Mouse (Mus musculus) limb, embryonic 14.5 days (tissue): Measurements from ENCODE around the gene Gnaz. TPM values are rescaled to one million over a fixed set of nuclear protein-coding genes. Genes with fewer than 3 reads are reported as not detected.

Experiments used
- ATAC-seq: fragments of 200-750 bp; cut with Nextera tagmentation; 2 replicates; pipeline ENCODE4 v1.8.0; 2017; ENCODE audit warnings: low read depth, moderate number of reproducible peaks, moderate TSS enrichment; ENCODE audit not compliant: low FRiP score
- DNase-seq: peaks from one replicate; pipeline ENCODE4 v3.0.0-alpha.2; 2015; ENCODE audit warnings: low spot score
- H3K27ac ChIP-seq: fragments of 300-500 bp; sonication (generic); replicated peaks from 2 replicates; pipeline ENCODE4 v1.5.1; 2014; ENCODE audit warnings: low read depth, mild to moderate bottlenecking, low read length, moderate library complexity, mixed read lengths
- H3K27me3 ChIP-seq: fragments of 300-500 bp; sonication (generic); 2 replicates; pipeline ENCODE4 v1.6.1; 2014; ENCODE audit warnings: low read length, mixed read lengths; ENCODE audit not compliant: control insufficient read depth, insufficient read depth
- H3K36me3 ChIP-seq: fragments of 300-500 bp; sonication (generic); 2 replicates; pipeline ENCODE4 v1.6.1; 2014; ENCODE audit warnings: mild to moderate bottlenecking, low read length, moderate library complexity, mixed read lengths; ENCODE audit not compliant: control insufficient read depth, insufficient read depth
- H3K4me1 ChIP-seq: fragments of 300-500 bp; sonication (generic); 2 replicates; pipeline ENCODE4 v1.6.1; 2014; ENCODE audit warnings: antibody characterized with exemption, low read length, mixed read lengths; ENCODE audit not compliant: control insufficient read depth, insufficient read depth
- H3K4me2 ChIP-seq: fragments of 300-500 bp; sonication (generic); replicated peaks from 2 replicates; pipeline ENCODE4 v1.6.1; 2014; ENCODE audit warnings: low read depth, mild to moderate bottlenecking, low read length, moderate library complexity; ENCODE audit not compliant: severe bottlenecking
- H3K4me3 ChIP-seq: fragments of 300-500 bp; sonication (generic); replicated peaks from 2 replicates; pipeline ENCODE4 v1.5.1; 2014; ENCODE audit warnings: low read length
- H3K9ac ChIP-seq: fragments of 300-500 bp; sonication (generic); 2 replicates; pipeline ENCODE4 v1.6.1; 2014; ENCODE audit warnings: mild to moderate bottlenecking, low read depth, low read length, moderate library complexity; ENCODE audit not compliant: severe bottlenecking
- H3K9me3 ChIP-seq: fragments of 300-500 bp; sonication (generic); 2 replicates; pipeline ENCODE4 v1.6.1; 2016; ENCODE audit warnings: low read length; ENCODE audit not compliant: control insufficient read depth
- POLR2A ChIP-seq: fragments of 200-500 bp; IDR thresholded peaks from 2 replicates; pipeline ENCODE4 v1.8.0; 2012; ENCODE audit warnings: inconsistent platforms, mild to moderate bottlenecking, moderate library complexity, borderline replicate concordance; ENCODE audit not compliant: insufficient read depth, insufficient read length; ENCODE audit errors: extremely low read depth
- WGBS: fragments of 180-500 bp; shearing (Covaris S2); extraction: QIAGEN DNeasy Blood & Tissue Kit; methylation state at CpG from one replicate; pipeline ENCODE4 v1.1.7; 2014; 5-methylcytosine and 5-hydroxymethylcytosine counted together
- polyA plus RNA-seq, 2 experiments: library from polyadenylated mRNA; depleted of rRNA in 1 of 2; stranded (reverse) in 1 of 2; unstranded in 1 of 2; fragments of >200 nt; fragmentation: Nextera tagmentation in 1 of 2; extraction: Ambion mirVana in 1 of 2; gene quantifications; 2 replicates each; pipeline versions ENCODE4 v1.2.1 to v1.2.3; 2012 to 2014

Gene Gnaz
- polyA plus RNA-seq, 2 experiments: 2.1 to 2.9 TPM

DNA sequence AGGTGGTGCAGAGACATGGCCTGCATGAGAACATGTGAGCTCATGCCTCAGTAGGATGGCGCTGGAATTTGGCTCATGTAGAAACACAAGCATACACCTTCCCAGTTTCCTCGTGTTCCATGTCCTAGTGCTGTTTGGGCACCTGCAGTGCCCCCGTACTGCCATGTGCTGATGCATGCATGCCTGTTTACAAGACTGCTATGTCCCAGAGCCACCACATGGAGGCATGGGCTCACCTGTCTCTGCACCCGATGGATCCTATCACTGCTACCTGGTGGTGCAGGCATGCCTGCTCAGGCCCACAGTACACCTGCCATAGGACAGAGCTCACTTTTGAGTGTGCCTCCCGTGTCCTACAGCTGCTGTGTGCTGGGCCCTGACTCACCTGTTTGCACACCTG lies 28.6 kb upstream of the Gnaz start:
- ATAC-seq (no peak), DNase-seq (no peak)
- H3K4me3 ChIP-seq: no peak overlapping the region
- H3K27ac ChIP-seq: no peak overlapping the region
- H3K36me3 ChIP-seq: no peaks in the 10 kb centered on the region
- no peaks in the 10 kb centered on the region for H3K9me3 ChIP-seq
- WGBS: 57% methylated on average over 5 of the region's 5 CpGs
- TF ChIP-seq POLR2A: no peak
- no peaks in the 10 kb centered on the region for H3K27me3 ChIP-seq
- no peak overlapping the region for H3K4me2 ChIP-seq
- no peak overlapping the region for H3K9ac ChIP-seq
- no peaks in the 10 kb centered on the region for H3K4me1 ChIP-seq

DNA sequence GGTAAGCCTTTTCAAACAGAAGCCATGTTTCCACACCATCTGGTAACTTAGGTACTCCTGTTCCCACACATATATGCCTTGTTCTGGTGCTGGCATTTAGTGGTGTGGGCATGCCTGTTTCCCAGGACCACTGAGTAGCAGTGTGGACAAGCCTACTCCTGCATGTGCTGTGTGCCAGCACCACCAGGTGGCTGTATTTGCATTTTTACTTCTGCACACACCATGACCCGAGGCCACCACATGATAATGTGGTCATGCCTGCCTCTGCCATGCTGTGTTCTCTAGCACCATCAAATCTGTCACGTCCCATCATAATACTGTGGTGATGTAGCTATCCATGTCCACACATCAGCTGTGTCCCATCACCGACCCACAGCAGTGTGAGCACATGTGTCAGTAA lies 27.7 kb upstream of the Gnaz start:
- Histone ChIP-seq H3K27ac (no peak overlapping the region), H3K27me3 (no peaks in the 10 kb centered on the region), H3K9ac (no peak overlapping the region), H3K4me2 (no peak overlapping the region), H3K9me3 (no peaks in the 10 kb centered on the region), H3K4me1 (no peaks in the 10 kb centered on the region), H3K36me3 (no peaks in the 10 kb centered on the region), H3K4me3 (no peak overlapping the region)
- no peak for ATAC-seq
- WGBS: 59% methylated on average over 3 of the region's 3 CpGs
- no peak for DNase-seq
- no peak for TF ChIP-seq POLR2A

DNA sequence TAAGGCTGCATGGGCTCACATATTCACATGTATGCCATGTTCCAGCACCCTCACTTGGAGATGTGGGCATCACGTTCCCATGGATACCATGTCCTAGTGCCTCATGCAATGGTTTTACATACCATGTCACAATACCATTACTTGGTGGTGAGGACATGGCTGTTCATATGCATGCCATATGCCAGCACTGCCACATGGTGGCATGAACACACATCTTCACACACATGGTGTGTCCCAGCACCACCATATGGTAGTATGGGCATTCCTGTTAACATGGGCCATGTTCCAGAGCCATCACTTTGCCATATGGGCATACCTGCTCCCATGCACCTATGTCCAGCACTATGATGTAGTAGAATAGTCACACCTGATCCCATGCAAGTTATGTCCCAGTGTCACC lies 26.2 kb upstream of the Gnaz start:
- WGBS: 94% methylated on average over 1 of the region's 1 CpGs
- Histone ChIP-seq H3K4me2 (no peak overlapping the region), H3K27ac (no peak overlapping the region), H3K4me1 (no peaks in the 10 kb centered on the region), H3K27me3 (no peaks in the 10 kb centered on the region), H3K9me3 (no peaks in the 10 kb centered on the region), H3K9ac (no peak overlapping the region), H3K4me3 (no peak overlapping the region), H3K36me3 (no peaks in the 10 kb centered on the region)
- DNase-seq: no peak
- TF ChIP-seq POLR2A: no peak
- no peak for ATAC-seq

DNA sequence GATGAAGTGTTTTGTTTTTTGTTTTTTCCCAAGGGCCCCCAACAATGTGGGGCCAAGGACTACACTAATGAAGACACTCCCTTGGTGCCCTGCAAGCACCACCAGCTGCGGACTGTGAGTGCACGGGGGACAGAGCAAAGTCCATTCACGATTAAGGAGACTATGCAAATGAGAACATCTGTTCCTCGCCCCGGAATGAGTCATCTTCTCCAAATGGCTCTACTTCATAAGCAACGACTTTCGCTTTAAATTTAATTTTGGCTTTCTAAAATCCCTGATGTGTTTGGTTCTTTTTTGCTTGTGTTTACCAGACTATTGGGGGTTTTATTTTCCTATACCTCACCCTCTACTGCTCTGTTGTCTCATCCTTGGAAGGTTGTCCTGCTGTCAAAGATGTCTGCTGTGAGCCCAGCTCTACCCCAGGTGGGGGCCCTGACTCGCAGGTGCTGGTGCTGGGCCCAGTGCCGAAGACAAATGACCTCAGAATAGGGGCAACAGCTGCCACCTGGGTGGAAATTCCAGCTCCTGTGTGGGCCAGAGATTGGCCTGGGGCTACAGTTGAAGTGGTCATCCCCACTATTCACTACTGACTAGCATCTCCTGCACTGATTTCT lies 14.0 kb upstream of the Gnaz start:
- H3K27me3 ChIP-seq: no peaks in the 10 kb centered on the region
- H3K27ac ChIP-seq: no peak overlapping the region
- no peaks in the 10 kb centered on the region for H3K4me1 ChIP-seq
- no peak for DNase-seq
- no peak overlapping the region for H3K4me2 ChIP-seq
- H3K36me3 ChIP-seq: no peaks in the 10 kb centered on the region
- H3K9me3 ChIP-seq: no peaks in the 10 kb centered on the region
- no peak overlapping the region for H3K4me3 ChIP-seq
- 54% methylated on average over 9 of the region's 9 CpGs for WGBS
- H3K9ac ChIP-seq: no peak overlapping the region
- no peak for TF ChIP-seq POLR2A
- ATAC-seq: no peak

DNA sequence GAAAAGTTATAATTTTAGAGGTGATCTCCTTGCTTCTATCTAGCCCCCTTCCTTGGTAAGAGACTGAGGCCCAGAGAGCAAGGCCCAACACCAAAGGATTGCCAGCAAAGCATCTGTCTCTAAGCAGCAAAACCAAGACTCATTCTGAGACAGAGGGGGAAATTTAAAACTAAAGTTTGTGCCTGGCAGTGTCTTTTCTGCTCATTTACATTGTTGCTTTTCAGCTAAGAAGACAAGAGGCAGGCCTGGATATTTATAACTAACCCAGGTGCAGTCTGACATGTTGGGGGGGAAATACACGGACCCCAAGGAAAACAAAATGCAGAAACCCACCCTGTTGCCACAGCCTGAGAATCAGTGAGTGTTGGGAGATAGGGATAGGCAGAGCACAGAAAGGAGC lies 2.6 kb upstream of the Gnaz start:
- H3K4me1 ChIP-seq: peaks cover 3% of the 10 kb centered on the region
- WGBS: 76% methylated on average over 1 of the region's 1 CpGs
- H3K27me3 ChIP-seq: peaks cover 14% of the 10 kb centered on the region
- H3K27ac ChIP-seq: no peak overlapping the region
- no peaks in the 10 kb centered on the region for H3K9me3 ChIP-seq
- no peak overlapping the region for H3K4me3 ChIP-seq
- no peak overlapping the region for H3K9ac ChIP-seq
- TF ChIP-seq POLR2A: no peak
- DNase-seq (no peak), ATAC-seq (no peak)
- no peaks in the 10 kb centered on the region for H3K36me3 ChIP-seq
- no peak overlapping the region for H3K4me2 ChIP-seq
